Mouse (Mus musculus) heart, embryonic 10.5 days (tissue): ENCODE measurements at regions not wholly inside any gene's neighbourhood (a gene's known extent, or its start where the extent isn't known, plus 50 kb on each side); places are given as distances from the start of the nearest gene placed in this dataset.
A peak's percentile ranks its signal among the peaks of the same experiment; 100 is the strongest.

Experiments
- DNase-seq: peaks from one replicate; pipeline ENCODE4 v3.0.0-alpha.2; 2017; ENCODE audit warnings: low spot score
- H3K27ac ChIP-seq: fragments of 300-500 bp; sonication (generic); 2 replicates; pipeline ENCODE4 v1.5.1; 2016; ENCODE audit warnings: mild to moderate bottlenecking
- H3K27me3 ChIP-seq: fragments of 300-500 bp; sonication (generic); 2 replicates; pipeline ENCODE4 v1.6.1; 2016; ENCODE audit warnings: mild to moderate bottlenecking; ENCODE audit not compliant: poor library complexity, insufficient read depth, severe bottlenecking
- H3K36me3 ChIP-seq: fragments of 300-500 bp; sonication (generic); 2 replicates; pipeline ENCODE4 v1.6.1; 2016; ENCODE audit warnings: mild to moderate bottlenecking, moderate library complexity
- H3K4me1 ChIP-seq: fragments of 300-500 bp; sonication (generic); 2 replicates; pipeline ENCODE4 v1.6.1; 2016; ENCODE audit warnings: mild to moderate bottlenecking
- H3K4me3 ChIP-seq: fragments of 300-500 bp; sonication (generic); 2 replicates; pipeline ENCODE4 v1.5.1; 2016; ENCODE audit warnings: mild to moderate bottlenecking, moderate library complexity
- H3K9me3 ChIP-seq: fragments of 300-500 bp; sonication (generic); 2 replicates; pipeline ENCODE4 v1.6.1; 2016; ENCODE audit warnings: mild to moderate bottlenecking, moderate library complexity
- WGBS: fragments of 180-500 bp; shearing (Covaris S2); methylation state at CpG from one replicate; pipeline ENCODE4 v1.1.7; 2016; 5-methylcytosine and 5-hydroxymethylcytosine counted together

DNA sequence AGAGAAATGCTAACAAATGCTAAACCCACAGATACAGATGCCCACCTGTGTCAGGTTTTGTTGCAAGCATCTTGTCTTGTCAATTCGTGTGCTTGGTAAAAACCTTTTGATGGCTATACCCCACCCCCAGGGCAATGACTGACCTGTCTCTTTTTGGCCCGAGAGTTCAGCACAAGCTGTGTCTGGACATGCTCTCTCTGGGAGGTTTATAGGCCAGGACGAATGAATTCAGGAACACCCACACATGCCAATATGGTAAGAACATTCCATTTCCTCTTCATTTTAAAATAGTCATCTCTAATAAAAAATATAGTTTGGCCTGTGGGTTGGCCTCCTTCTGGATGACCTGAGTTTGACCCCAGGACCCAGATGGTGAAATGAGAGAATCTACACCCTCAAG is 137.8 kb upstream of the Hs6st1 start:
- WGBS, result 57% methylated on average over 3 of the region's 3 CpGs
- no peak overlapping the region for H3K27ac ChIP-seq

DNA sequence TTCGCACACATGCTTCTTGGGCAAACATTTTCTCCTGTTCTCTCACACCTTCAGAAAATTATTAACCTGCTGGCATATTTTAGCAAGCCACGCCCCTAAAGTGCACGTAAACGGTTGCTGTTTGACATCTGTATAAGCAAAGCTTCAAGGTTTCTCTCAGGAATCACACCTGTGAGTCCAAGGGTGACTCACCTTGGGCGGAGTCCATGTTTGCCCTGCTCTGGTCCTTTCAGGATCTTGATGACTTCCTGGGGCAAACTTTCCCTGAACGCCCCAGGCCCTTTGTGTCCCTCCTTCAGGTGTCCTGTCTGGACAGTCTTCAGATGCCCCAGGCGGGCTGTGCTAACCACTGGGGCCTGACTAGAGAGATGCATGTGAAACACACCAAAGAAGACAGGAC is 137.1 kb upstream of the Hs6st1 start:
- H3K9me3 ChIP-seq, result no peaks in the 10 kb centered on the region
- H3K27ac ChIP-seq, result no peak overlapping the region
- H3K4me1 ChIP-seq, result peaks cover 58% of the 10 kb centered on the region
- H3K36me3 ChIP-seq, result no peaks in the 10 kb centered on the region
- no peak overlapping the region for H3K4me3 ChIP-seq
- DNase-seq, result no peak
- 81% methylated on average over 7 of the region's 7 CpGs for WGBS
- no peaks in the 10 kb centered on the region for H3K27me3 ChIP-seq

More for the DNA sequence above, 137.8 kb upstream of the Hs6st1 start:
- H3K9me3 ChIP-seq, result no peaks in the 10 kb centered on the region
- peaks cover 58% of the 10 kb centered on the region for H3K4me1 ChIP-seq
- H3K27me3 ChIP-seq, result no peaks in the 10 kb centered on the region
- H3K36me3 ChIP-seq, result no peaks in the 10 kb centered on the region
- DNase-seq, result no peak
- no peak overlapping the region for H3K4me3 ChIP-seq

DNA sequence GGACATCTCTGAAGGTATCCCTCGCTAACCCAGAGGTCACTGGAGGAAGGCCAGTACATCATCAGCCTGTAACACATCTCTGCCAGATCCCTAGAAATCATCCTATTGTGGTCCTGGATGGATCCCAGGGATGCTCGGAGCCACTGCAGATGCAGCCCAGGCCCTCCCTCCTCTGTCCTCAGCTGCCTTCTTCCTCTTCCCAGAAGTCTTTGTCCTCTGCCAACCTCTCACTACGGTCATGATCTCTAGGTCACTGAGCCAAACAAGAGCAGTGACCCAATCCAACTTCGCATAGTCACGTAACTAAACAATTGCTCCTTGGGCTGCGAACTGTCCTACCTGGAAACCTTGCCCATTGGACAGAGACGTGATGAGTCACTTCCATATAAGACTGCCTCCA is 134.7 kb upstream of the Hs6st1 start:
- peaks cover 46% of the 10 kb centered on the region for H3K4me1 ChIP-seq
- 90% methylated on average over 7 of the region's 7 CpGs for WGBS
- no peak overlapping the region for H3K4me3 ChIP-seq
- H3K36me3 ChIP-seq, result no peaks in the 10 kb centered on the region
- H3K27ac ChIP-seq, result peak overlapping the region; percentile 87
- DNase-seq, result no peak
- H3K9me3 ChIP-seq, result no peaks in the 10 kb centered on the region
- H3K27me3 ChIP-seq, result no peaks in the 10 kb centered on the region

DNA sequence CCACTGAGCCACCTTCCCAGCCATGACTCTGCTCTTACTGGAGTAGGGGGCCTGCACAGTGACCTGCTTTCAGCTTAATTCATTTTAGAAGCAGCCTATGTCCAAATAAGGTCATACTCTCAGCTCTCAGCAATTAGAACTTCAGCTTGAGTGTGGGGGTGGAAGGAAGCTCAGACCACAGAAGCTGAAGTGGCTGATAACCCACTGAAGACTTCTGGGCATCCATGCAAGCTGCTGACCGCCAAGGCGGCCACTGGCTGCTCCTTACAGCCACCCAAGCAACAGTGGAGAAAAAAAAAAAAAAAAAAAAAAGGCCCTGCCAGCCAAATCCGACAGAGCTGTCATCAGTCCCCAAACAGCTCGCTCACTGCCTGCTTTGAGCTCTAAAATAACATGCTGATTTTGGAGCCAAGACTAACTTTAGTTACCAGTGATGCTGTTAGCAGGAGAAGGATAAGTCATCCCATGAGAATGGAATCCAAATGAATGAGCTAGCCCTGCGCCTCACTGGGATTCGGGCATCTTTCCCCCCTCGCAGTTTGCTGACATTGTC is 133.0 kb upstream of the Hs6st1 start:
- Histone ChIP-seq H3K27ac (peak overlapping the region; percentile 87), H3K36me3 (no peaks in the 10 kb centered on the region), H3K27me3 (no peaks in the 10 kb centered on the region), H3K4me3 (no peak overlapping the region), H3K9me3 (no peaks in the 10 kb centered on the region), H3K4me1 (peaks cover 44% of the 10 kb centered on the region)
- DNase-seq, result peak; percentile 88
- 17% methylated on average over 7 of the region's 7 CpGs for WGBS

DNA sequence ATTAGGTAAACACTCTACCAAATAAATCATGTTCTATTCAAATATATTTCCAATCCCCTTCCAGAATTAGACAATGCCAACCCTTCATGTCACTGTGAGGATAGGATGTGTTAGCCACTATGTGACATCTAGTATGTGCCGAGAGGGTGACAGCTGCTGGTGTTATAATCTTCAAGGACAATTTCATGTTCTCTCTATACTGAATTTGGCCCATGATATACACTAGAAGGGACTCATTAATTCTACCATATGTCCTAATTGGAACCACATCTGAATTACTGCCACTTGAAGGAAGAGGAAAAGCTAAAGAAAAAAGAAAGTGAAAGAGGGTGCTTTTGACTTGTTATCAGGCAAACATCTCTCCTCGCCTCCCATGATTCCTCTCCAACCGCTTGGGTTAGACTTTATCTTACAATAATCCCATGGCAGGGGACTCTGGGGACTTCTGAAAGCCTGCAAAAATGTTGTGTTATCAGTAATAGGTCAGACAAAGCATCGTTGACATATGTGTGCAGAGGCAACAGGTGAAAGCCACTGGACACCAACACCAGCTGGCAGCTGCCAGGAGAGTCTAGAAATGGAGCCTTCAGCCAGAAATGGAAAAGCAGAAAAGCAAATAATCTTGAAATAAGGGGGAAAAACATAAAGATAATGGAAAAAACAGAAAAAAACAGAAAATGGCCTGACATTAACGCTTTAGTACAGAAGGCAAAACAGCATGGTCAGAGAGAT is 131.7 kb upstream of the Hs6st1 start:
- no peak for DNase-seq
- Histone ChIP-seq H3K4me1 (peaks cover 52% of the 10 kb centered on the region), H3K4me3 (no peak overlapping the region), H3K27ac (peak overlapping the region; percentile 87), H3K27me3 (no peaks in the 10 kb centered on the region), H3K36me3 (no peaks in the 10 kb centered on the region), H3K9me3 (no peaks in the 10 kb centered on the region)
- 59% methylated on average over 5 of the region's 5 CpGs for WGBS

DNA sequence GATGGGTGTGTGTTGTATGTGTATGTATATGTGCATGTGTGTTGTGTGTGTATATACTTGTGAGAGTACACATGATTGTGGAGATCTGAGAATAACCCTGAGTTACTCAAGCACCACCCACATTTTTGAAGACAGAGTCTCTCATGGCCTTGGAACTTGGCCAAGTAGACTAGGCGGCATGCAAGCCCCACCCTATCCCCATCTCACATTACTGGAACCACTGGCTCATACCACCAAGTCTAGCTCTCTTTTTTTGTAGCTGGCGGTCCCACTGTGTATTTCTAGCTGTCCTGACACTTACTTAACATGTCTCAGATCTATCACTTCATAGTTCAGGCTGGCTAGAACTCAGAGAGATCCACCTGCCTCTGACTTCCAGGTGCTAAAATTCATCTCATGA is 128.0 kb upstream of the Hs6st1 start:
- Histone ChIP-seq H3K4me3 (no peak overlapping the region), H3K36me3 (no peaks in the 10 kb centered on the region), H3K9me3 (no peaks in the 10 kb centered on the region), H3K27ac (0 out of 2 replicates have a peak overlapping the region, but pooled peaks have one; percentile 11), H3K4me1 (peaks cover 55% of the 10 kb centered on the region), H3K27me3 (no peaks in the 10 kb centered on the region)
- DNase-seq, result no peak
- WGBS, result 62% methylated on average over 2 of the region's 2 CpGs

DNA sequence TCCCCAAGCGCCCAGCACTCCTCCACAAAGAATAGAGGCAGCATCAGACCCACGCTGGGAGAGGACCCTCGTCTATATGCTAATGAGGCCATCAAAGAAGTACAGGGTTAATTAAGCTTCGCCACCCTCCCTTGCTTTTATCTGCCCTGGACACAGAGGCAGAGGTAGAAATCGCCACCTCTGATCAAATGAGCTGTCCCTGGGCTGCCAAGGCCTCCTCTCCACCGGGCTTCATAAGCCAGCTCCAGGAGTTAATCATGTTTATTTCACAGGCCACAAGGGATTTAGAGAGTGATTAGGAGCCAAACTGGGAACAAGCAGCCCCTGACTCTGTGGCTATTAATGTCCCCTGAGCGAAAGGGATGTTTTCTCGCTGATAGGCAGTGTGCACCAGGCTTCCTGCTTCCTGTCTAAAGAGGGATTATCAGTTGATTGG is 126.5 kb upstream of the Hs6st1 start:
- H3K4me3 ChIP-seq, result no peak overlapping the region
- H3K27me3 ChIP-seq, result no peaks in the 10 kb centered on the region
- H3K4me1 ChIP-seq, result peaks cover 46% of the 10 kb centered on the region
- peak; percentile 80 for DNase-seq
- H3K9me3 ChIP-seq, result no peaks in the 10 kb centered on the region
- WGBS, result 10% methylated on average over 8 of the region's 8 CpGs
- H3K36me3 ChIP-seq, result no peaks in the 10 kb centered on the region
- peak overlapping the region; percentile 80 for H3K27ac ChIP-seq

DNA sequence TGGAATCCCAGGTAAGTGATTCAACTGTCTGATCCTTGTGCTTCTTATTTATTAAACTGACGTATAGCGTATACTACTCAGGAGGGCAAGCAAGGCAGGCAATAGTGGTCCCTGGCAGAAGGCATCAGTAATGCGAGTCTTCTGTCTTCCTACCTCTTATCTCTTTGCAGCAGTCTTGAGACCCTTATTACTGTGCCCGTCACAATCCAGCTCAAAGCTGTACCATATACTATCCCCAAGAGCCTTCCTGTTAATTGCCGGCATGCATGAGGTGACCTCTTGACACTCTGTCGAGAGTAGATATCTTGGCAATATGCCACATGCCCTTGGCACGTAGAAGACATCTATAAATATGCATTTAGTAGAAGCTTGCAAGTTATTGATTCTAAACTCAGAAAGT is 126.0 kb upstream of the Hs6st1 start:
- 47% methylated on average over 7 of the region's 7 CpGs for WGBS
- no peak for DNase-seq
- no peak overlapping the region for H3K4me3 ChIP-seq
- H3K4me1 ChIP-seq, result peaks cover 45% of the 10 kb centered on the region
- peak overlapping the region; percentile 80; the same call in 1 of the 2 replicates for H3K27ac ChIP-seq
- no peaks in the 10 kb centered on the region for H3K27me3 ChIP-seq
- H3K36me3 ChIP-seq, result no peaks in the 10 kb centered on the region
- no peaks in the 10 kb centered on the region for H3K9me3 ChIP-seq

DNA sequence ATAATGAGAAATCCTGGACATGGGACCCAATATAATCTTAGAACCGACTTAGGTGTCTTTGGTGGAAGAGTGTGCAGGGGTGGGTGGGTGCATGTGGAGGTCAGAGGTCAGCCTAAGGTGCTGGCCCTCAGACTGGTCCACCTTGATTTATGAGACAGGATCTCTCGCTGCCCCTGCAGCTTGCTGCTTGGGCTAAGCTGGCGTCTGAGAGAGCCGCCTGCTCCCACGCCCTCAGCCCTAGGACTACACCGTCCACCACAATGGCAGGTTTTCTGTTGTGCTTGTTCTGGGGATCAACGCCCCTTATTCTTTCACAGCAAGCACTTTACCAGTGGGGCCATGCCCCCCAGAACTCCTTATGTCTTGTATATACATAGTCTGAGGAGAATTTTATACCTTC is 124.4 kb upstream of the Hs6st1 start:
- DNase-seq, result no peak
- Histone ChIP-seq H3K4me3 (no peak overlapping the region), H3K9me3 (no peaks in the 10 kb centered on the region), H3K27ac (no peak overlapping the region), H3K4me1 (peaks cover 45% of the 10 kb centered on the region), H3K27me3 (no peaks in the 10 kb centered on the region), H3K36me3 (no peaks in the 10 kb centered on the region)
- WGBS, result 77% methylated on average over 7 of the region's 7 CpGs

DNA sequence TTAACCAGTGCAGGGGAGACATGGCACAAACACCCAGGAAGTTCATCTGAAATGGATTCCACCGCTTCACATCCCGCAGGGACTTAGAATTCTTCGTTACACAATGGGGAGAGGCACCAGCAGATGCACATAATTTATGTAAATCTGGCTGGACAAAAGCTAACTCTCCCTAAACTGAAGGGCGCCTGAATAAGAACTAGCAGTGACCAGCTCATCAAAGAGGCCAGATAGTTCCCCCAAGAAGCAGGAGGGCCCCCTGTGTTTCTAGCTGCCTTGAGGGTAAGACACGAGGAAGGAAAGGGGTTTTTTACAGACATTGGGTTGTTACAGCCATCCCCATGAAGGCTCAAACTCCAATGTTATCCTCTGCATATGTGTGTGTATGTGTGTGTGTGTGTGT is 123.8 kb upstream of the Hs6st1 start:
- Histone ChIP-seq H3K27me3 (no peaks in the 10 kb centered on the region), H3K36me3 (no peaks in the 10 kb centered on the region), H3K9me3 (no peaks in the 10 kb centered on the region), H3K27ac (no peak overlapping the region), H3K4me3 (no peak overlapping the region), H3K4me1 (peaks cover 43% of the 10 kb centered on the region)
- DNase-seq, result no peak
- 71% methylated on average over 5 of the region's 5 CpGs for WGBS

DNA sequence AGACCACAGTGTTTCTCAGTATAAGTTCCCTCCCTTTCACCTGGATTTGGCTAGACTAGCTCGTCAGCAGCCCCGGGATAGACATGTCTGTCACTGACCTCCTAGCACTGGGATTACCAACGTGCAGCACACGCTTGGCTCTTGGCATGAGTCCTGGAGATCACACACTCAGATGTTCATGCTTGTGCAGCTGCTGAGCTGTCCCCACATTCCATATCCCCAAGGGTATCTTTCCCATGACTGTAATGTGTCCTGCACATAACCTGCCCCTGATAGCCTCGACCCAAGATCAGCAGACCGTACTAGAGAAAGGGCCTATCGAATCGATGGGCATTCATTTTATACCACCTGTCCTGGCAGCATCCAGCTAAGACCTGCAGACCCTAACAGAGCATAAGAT is 123.4 kb upstream of the Hs6st1 start:
- H3K4me3 ChIP-seq, result no peak overlapping the region
- H3K36me3 ChIP-seq, result no peaks in the 10 kb centered on the region
- H3K4me1 ChIP-seq, result peaks cover 39% of the 10 kb centered on the region
- 83% methylated on average over 8 of the region's 8 CpGs for WGBS
- H3K27me3 ChIP-seq, result no peaks in the 10 kb centered on the region
- H3K27ac ChIP-seq, result no peak overlapping the region
- DNase-seq, result no peak
- no peaks in the 10 kb centered on the region for H3K9me3 ChIP-seq

DNA sequence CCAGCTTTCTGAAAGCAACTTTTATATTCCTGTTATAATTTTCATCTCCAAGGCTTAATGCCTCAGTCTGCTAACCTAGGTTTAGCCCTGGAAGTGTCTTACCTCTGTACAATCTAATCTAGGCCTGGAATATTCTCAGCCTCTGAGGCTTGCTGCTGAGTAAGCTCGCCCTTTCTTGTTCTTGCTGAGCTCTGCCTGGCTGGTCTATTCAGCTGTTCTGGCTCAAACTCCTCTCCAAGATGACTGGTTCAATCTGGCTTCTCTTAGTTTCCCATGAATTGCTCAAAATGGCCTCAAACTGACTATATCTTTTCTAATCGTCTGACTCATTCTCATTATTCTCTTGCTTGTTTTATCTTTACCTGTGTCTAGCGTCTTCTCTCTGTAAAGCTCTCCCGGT is 122.6 kb upstream of the Hs6st1 start:
- Histone ChIP-seq H3K4me1 (peaks cover 31% of the 10 kb centered on the region), H3K27me3 (no peaks in the 10 kb centered on the region), H3K9me3 (no peaks in the 10 kb centered on the region), H3K4me3 (no peak overlapping the region), H3K36me3 (no peaks in the 10 kb centered on the region), H3K27ac (no peak overlapping the region)
- 73% methylated on average over 4 of the region's 4 CpGs for WGBS
- no peak for DNase-seq

DNA sequence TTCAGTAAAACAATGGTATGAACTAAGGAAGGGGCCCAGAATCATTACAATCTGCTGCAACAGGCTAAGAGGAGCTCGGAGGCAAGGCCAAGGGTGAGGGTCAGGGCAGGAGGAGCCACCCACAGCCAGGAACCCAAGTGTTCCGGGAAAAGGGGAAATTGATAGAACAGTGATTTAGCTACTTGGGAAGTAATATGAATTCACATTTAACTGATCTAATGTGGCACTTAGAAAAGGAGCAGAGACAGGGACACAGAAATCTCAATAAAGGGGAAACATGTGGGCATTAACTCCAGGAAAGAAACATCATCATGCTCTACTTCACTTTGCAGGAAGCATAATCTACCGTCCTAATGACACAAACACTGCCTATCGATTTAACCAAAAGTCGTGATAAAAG is 120.1 kb upstream of the Hs6st1 start:
- DNase-seq, result no peak
- H3K4me3 ChIP-seq, result no peak overlapping the region

More for the DNA sequence above, 120.1 kb upstream of the Hs6st1 start:
- peaks cover 12% of the 10 kb centered on the region; the same call in 1 of the 2 replicates for H3K4me1 ChIP-seq
- 58% methylated on average over 5 of the region's 5 CpGs for WGBS
- no peak overlapping the region for H3K27ac ChIP-seq
- no peaks in the 10 kb centered on the region for H3K36me3 ChIP-seq
- no peaks in the 10 kb centered on the region for H3K27me3 ChIP-seq
- no peaks in the 10 kb centered on the region for H3K9me3 ChIP-seq
